Mouse (Mus musculus) C2C12 (cell line): ENCODE data around the gene Pcf11. TPM values are rescaled to one million over a fixed set of nuclear protein-coding genes. Genes with fewer than 3 reads are reported as not detected.

Experiments
- H3K27me3 ChIP-seq: one replicate; pipeline ENCODE4 v1.6.1; 2011; ENCODE audit not compliant: control insufficient read depth, insufficient read depth, insufficient read length
- H3K36me3 ChIP-seq: one replicate; pipeline ENCODE4 v1.6.1; 2011; ENCODE audit not compliant: control insufficient read depth, insufficient read depth
- H3K4me3 ChIP-seq: one replicate; pipeline ENCODE4 v1.5.1; 2011; ENCODE audit warnings: mild to moderate bottlenecking, control low read depth; ENCODE audit not compliant: poor library complexity, insufficient read depth, severe bottlenecking
- H3K79me2 ChIP-seq: one replicate; pipeline ENCODE4 v1.6.1; 2011; ENCODE audit not compliant: control insufficient read depth, insufficient read depth
- H3K79me3 ChIP-seq: one replicate; pipeline ENCODE4 v1.6.1; 2011; ENCODE audit warnings: low read depth, control low read depth
- H3ac ChIP-seq: one replicate; pipeline ENCODE3; 2011; ENCODE audit warnings: low read depth; ENCODE audit not compliant: control insufficient read depth, insufficient read length
- CEBPB ChIP-seq: IDR thresholded peaks from one replicate; pipeline ENCODE4 v1.6.1; 2011; ENCODE audit warnings: low read depth, mild to moderate bottlenecking, control low read depth, moderate library complexity
- CTCF ChIP-seq: IDR thresholded peaks from one replicate; pipeline ENCODE4 v1.5.1; 2011; ENCODE audit not compliant: control insufficient read depth, insufficient read depth, insufficient read length
- FOSL1 ChIP-seq: IDR thresholded peaks from one replicate; pipeline ENCODE4 v1.8.0; 2011; ENCODE audit warnings: mild to moderate bottlenecking, low read length; ENCODE audit not compliant: poor library complexity, insufficient read depth, severe bottlenecking
- MAX ChIP-seq: IDR thresholded peaks from one replicate; pipeline ENCODE4 v1.6.1; 2011; ENCODE audit warnings: mild to moderate bottlenecking, control low read depth
- MYOD1 ChIP-seq: IDR thresholded peaks from one replicate; pipeline ENCODE4 v1.6.1; 2011; ENCODE audit warnings: low read depth; ENCODE audit not compliant: control insufficient read depth, insufficient read length
- MYOG ChIP-seq: IDR thresholded peaks from one replicate; pipeline ENCODE4 v1.6.1; 2011; ENCODE audit not compliant: control insufficient read depth, insufficient read length; ENCODE audit errors: extremely low read depth
- USF1 ChIP-seq: IDR thresholded peaks from one replicate; pipeline ENCODE4 v1.6.1; 2011; ENCODE audit warnings: low read depth, mild to moderate bottlenecking, control low read depth, moderate library complexity
- polyA plus RNA-seq: library from polyadenylated mRNA; unstranded; fragments of >200 nt; fragmentation: generic; extraction: Trizol; gene quantifications from one replicate; pipeline ENCODE4 v1.2.1, GENCODE M21; 2012; ENCODE audit warnings: missing spikeins

Pcf11 gene
- polyA plus RNA-seq, 1 experiment, result 6.8 TPM

DNA sequence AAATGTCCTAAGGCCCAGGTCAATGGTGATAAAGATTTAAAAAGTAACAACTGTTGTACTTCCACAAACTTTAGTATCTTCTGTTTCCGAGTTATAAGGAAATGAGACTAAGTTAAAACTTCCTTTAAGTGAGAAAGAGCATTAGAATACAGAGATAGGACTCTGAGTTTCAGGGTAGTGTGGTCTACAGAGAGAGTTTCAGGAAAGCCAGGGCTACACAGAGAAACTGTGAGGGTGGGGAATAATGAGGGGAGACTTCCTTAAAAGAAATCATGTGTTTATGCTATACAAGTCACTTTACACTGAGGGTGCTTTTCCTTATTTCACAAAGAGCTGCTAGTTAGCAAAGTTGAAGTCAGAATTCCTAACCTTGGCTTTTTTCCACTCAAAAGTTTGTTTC is 16.4 kb downstream of the Pcf11 start:
- no peak for TF ChIP-seq MYOD1
- no peak for TF ChIP-seq MAX
- TF ChIP-seq CTCF, result no peak
- no peak for TF ChIP-seq CEBPB
- TF ChIP-seq USF1, result no peak
- TF ChIP-seq MYOG, result no peak
- no peak for TF ChIP-seq FOSL1
- Histone ChIP-seq H3K36me3 (peaks cover 57% of the 10 kb centered on the region), H3K27me3 (no peaks in the 10 kb centered on the region), H3K79me3 (peaks cover 36% of the 10 kb centered on the region), H3ac (no peak overlapping the region), H3K4me3 (no peak overlapping the region), H3K79me2 (peaks cover 75% of the 10 kb centered on the region)

DNA sequence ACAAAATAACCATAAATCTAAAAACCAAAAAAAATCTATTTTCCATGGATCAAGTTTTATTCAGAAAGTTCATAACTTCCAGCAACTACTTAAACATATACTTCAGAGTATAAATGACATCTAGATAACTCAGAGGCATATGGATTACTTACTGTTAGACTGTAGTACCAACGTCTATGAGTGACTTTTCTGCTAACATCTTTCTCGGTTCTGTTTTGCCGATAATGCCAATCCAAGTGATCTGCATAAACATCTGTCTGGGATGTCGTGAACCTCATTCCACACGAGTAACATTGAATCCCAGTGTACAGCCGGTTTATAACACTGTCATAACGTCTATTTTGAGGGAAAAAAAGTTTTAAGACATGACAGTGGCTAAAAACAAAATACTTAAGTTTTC is 21.9 kb downstream of the Pcf11 start:
- Histone ChIP-seq H3K36me3 (peaks cover 90% of the 10 kb centered on the region), H3K4me3 (no peak overlapping the region), H3K79me2 (peaks cover 28% of the 10 kb centered on the region), H3ac (no peak overlapping the region), H3K27me3 (no peaks in the 10 kb centered on the region), H3K79me3 (peaks cover 10% of the 10 kb centered on the region)
- TF ChIP-seq CEBPB (no peak), FOSL1 (no peak), CTCF (no peak), USF1 (no peak), MAX (no peak)

DNA sequence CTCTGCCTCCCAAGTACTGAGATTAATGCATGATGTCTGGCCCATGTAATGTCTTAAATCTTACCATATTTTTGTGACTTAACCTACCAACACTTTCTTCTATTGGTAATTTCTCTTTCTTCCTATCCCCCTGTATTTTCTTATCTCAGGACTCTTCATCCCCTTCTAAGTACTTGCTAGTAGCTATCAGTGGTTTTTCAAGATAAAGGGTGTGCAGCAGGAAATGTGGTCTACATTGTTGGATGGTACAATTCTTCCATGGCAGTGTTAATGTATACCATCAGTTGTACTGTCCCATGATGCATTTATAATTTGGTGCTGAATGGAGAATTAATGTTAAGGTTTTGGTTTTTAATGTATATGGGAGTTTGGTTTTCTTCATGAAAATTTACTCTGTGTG is 27.4 kb downstream of the Pcf11 start:
- Histone ChIP-seq H3K4me3 (no peak overlapping the region), H3ac (no peak overlapping the region), H3K79me2 (peaks cover 13% of the 10 kb centered on the region), H3K27me3 (no peaks in the 10 kb centered on the region), H3K36me3 (peaks cover 72% of the 10 kb centered on the region), H3K79me3 (peaks cover 9% of the 10 kb centered on the region)
- TF ChIP-seq FOSL1, result no peak
- no peak for TF ChIP-seq CEBPB
- TF ChIP-seq MAX, result no peak
- TF ChIP-seq MYOD1, result no peak
- TF ChIP-seq CTCF, result no peak
- TF ChIP-seq USF1, result no peak
- no peak for TF ChIP-seq MYOG

DNA sequence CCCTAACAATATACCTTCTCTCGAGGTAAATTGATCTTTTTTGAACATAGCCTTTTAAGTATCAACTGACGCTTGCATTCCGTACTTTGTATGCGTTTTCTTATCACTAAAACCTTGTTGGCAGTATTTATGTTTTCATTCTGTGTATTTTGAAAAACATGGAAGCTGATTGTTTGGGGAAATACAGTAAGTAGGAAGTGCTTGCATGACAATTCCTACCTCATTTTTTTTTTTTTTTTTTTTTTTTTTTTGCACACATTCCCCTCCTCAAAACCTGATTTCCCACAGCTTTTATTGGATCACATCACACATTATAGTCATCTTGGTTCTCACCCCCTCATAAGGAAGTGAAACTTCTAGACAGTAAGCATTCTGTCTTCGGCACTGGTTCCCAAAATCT is 31.7 kb downstream of the Pcf11 start:
- TF ChIP-seq FOSL1, result no peak
- no peak for TF ChIP-seq MYOG
- no peak for TF ChIP-seq USF1
- no peak for TF ChIP-seq MAX
- TF ChIP-seq MYOD1, result no peak
- TF ChIP-seq CTCF, result no peak
- no peak for TF ChIP-seq CEBPB
- Histone ChIP-seq H3K36me3 (peaks cover 30% of the 10 kb centered on the region), H3ac (no peak overlapping the region), H3K27me3 (no peaks in the 10 kb centered on the region), H3K79me3 (peaks cover 10% of the 10 kb centered on the region), H3K79me2 (peaks cover 16% of the 10 kb centered on the region), H3K4me3 (peak overlapping the region; percentile 82)

DNA sequence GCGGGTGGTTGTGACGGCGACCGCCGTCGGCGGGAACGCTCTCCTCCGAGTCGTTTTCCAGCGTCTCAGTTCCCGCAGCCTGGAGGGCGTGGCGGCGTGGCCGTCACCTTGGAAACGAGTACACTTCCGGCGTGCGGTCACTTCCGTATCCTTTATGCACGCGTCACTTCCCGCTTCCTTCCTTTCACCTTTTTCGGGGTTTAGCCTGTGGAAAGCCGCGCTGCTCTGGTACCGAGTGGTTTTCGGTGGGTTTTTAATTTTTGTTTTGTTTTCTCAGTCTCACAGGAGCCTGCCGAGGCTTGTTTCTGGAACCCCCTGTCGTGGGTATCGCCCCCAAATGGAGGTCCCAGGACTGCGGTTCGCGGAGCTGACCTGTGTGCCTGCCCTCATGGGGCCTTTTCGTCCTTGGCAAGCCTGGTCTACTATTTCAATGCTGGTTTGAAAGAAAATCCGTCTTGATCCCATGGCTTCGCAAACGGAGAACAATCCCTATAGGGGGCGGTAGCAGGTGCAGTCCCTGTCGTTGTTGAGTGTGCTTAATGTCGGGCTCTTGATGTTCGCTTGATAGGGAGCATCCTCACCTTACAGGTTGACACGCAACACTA is 32.6 kb downstream of the Pcf11 start, which contains the start of gene Ankrd42:
Ankrd42 (minus strand) TSS at position 122 of the 605 bp plus-strand sequence.
- Histone ChIP-seq H3K79me3 (peaks cover 10% of the 10 kb centered on the region), H3K27me3 (no peaks in the 10 kb centered on the region), H3K36me3 (peaks cover 22% of the 10 kb centered on the region), H3K4me3 (peak within 1 kb of the TSS; percentile 82), H3K79me2 (peaks cover 16% of the 10 kb centered on the region), H3ac (peak within 1 kb of the TSS; percentile 74)
- no peak for TF ChIP-seq CEBPB
- TF ChIP-seq MAX, result peak; percentile 38

DNA sequence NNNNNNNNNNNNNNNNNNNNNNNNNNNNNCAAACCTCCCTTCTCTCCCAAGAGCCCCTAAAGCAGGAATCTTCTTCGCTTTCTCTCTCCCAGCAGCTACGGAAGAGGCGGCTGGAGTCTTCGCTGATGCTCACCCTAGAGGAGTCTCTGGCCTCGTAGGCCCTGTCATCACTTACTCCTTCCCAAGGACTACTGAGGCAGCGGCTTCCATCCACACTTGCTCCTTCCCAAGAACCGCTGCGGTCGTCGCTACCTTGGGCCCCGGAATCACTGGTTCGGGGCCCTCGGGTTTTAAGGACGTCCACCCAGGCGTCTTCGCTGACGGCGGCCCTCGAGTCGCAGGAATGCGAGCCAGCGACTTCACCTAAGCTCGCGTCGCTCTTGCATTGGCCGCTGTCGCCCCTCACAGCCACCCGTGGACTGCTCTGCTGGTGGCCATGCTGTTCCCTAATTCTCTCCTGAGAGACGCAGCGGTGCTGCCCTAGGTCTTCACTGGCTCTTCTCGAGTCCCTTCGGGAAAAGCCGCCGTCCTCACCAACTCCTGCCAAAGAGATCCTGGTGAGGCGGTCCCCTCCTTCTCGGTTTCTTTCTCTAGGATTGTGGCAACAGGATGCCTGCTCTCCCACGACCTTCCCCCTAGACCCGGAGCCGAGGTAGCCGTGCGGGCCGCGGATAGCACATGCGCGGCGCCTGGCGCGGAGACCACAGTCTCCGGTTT is 33.3 kb downstream of the Pcf11 start:
- peak overlapping the region; percentile 55 for H3ac ChIP-seq
- peaks cover 10% of the 10 kb centered on the region for H3K79me3 ChIP-seq
- H3K4me3 ChIP-seq, result peak overlapping the region; percentile 82
- peaks cover 15% of the 10 kb centered on the region for H3K36me3 ChIP-seq
- peaks cover 16% of the 10 kb centered on the region for H3K79me2 ChIP-seq
- TF ChIP-seq USF1 (no peak), MYOD1 (no peak), MYOG (no peak)
- H3K27me3 ChIP-seq, result no peaks in the 10 kb centered on the region
